Mouse (Mus musculus) heart, adult 2 months (tissue): ENCODE measurements around the gene Arl4a.

Experiments used
- CTCF ChIP-seq: fragments of 200-600 bp; IDR thresholded peaks from 2 replicates; pipeline ENCODE4 v1.8.1; 2022; ENCODE audit warnings: antibody characterized with exemption, mild to moderate bottlenecking, moderate library complexity
- EP300 ChIP-seq: fragments of 200-500 bp; IDR thresholded peaks from 2 replicates; pipeline ENCODE4 v1.6.1; 2011; ENCODE audit warnings: low read depth, low read length, control low read depth; ENCODE audit not compliant: insufficient read depth
- POLR2A ChIP-seq: fragments of 200-500 bp; IDR thresholded peaks from 2 replicates; pipeline ENCODE4 v1.6.1; 2011; ENCODE audit warnings: mild to moderate bottlenecking, low read depth, low read length, control low read depth; ENCODE audit not compliant: insufficient read depth

DNA sequence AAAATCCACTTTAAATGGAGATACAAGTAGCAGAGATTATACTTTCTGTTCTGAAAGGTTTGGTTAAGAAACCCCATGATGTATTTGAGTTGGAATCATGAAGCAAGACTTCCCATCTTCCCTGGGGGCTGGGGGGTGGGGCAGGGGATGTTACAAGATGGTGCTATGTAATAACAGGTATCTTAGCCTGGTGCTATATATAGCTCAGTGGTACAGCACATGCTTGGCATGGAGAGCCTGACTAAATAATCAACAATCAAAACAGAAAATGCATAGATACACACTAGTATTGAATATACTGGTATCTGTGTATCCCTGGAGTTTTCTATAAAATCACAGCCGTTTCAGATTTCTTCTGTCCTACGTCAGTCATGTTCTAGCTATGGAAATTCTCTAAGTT is 61.4 kb downstream of the Arl4a start:
- TF ChIP-seq CTCF (no peak), POLR2A (no peak), EP300 (no peak)
